Mouse (Mus musculus): ENCODE measurements around the gene Vmn1r223. TPM values are rescaled to one million over a fixed set of nuclear protein-coding genes. Genes with fewer than 3 reads are reported as not detected.

Vmn1r223 gene
- polyA plus RNA-seq, 1 experiment from 2014 or later = not detected

GRCm38 (mm10) chr13:23299999-23300341 lies 53.0 kb downstream of the Vmn1r223 start:
- Histone ChIP-seq H3K4me2 (ENCODE audit: low read length) (peak overlapping the region; percentile 78), H3K4me3 (ENCODE audit: low read depth, low read length) (peak overlapping the region; percentile 48), H3K27ac (ENCODE audit: low read length) (no peak overlapping the region), H3K36me3 (ENCODE audit: control insufficient read depth, insufficient read depth, low read length) (no peaks in the 10 kb centered on the region), H3K27me3 (ENCODE audit: control insufficient read depth, insufficient read depth, low read depth, low read length) (peaks cover 16% of the 10 kb centered on the region), H3K9me3 (replicated peaks; ENCODE audit: control insufficient read depth, low read length, poor library complexity, severe bottlenecking) (no peaks in the 10 kb centered on the region), H3K4me1 (ENCODE audit: control insufficient read depth, insufficient read depth, low read length) (peaks cover 3% of the 10 kb centered on the region), H3K9ac (ENCODE audit: low read depth, low read length) (peak overlapping the region; percentile 51)
- ATAC-seq = peak; percentile 63; the same call in 1 of the 2 replicates
- 2% methylated on average over 13 of the region's 13 CpGs for WGBS

Other genes starting within 250 kb of the Vmn1r223 start
- not detected in 2 replicates for gene Vmn1r213, start 239.5 kb upstream of the Vmn1r223 start, polyA plus RNA-seq (2015; fragmentation: Nextera tagmentation; extraction: Ambion mirVana)
- gene Vmn1r214, start 216.7 kb upstream of the Vmn1r223 start, polyA plus RNA-seq (2015; fragmentation: Nextera tagmentation; extraction: Ambion mirVana) = not detected in 2 replicates
- gene Vmn1r215, start 179.1 kb upstream of the Vmn1r223 start, polyA plus RNA-seq (2015; fragmentation: Nextera tagmentation; extraction: Ambion mirVana) = not detected in 2 replicates
- gene Vmn1r217, start 128.9 kb upstream of the Vmn1r223 start, polyA plus RNA-seq (2015; fragmentation: Nextera tagmentation; extraction: Ambion mirVana) = not detected in 2 replicates
- not detected in 2 replicates for gene Vmn1r218, start 114.0 kb upstream of the Vmn1r223 start, polyA plus RNA-seq (2015; fragmentation: Nextera tagmentation; extraction: Ambion mirVana)
- gene Vmn1r219, start 87.8 kb upstream of the Vmn1r223 start, polyA plus RNA-seq (2015; fragmentation: Nextera tagmentation; extraction: Ambion mirVana) = not detected in 2 replicates
- not detected in 2 replicates for gene Vmn1r220, start 59.2 kb upstream of the Vmn1r223 start, polyA plus RNA-seq (2015; fragmentation: Nextera tagmentation; extraction: Ambion mirVana)
- gene Vmn1r221, start 33.0 kb upstream of the Vmn1r223 start, polyA plus RNA-seq (2015; fragmentation: Nextera tagmentation; extraction: Ambion mirVana) = not detected in 2 replicates
- gene Vmn1r222, start 11.2 kb upstream of the Vmn1r223 start, polyA plus RNA-seq (2015; fragmentation: Nextera tagmentation; extraction: Ambion mirVana) = not detected in 2 replicates
- gene Zfp322a, start 122.1 kb downstream of the Vmn1r223 start, polyA plus RNA-seq (2015; fragmentation: Nextera tagmentation; extraction: Ambion mirVana) = 55.5 and 57.4 TPM in 2 replicates
- 9.1 and 11.0 TPM in 2 replicates for gene Abt1, start 176.7 kb downstream of the Vmn1r223 start, polyA plus RNA-seq (2015; fragmentation: Nextera tagmentation; extraction: Ambion mirVana)
- gene Btn1a1, start 218.8 kb downstream of the Vmn1r223 start, polyA plus RNA-seq (2015; fragmentation: Nextera tagmentation; extraction: Ambion mirVana) = 0.10 and 0.31 TPM in 2 replicates
- 0.15 TPM in 1 of 2 replicates, not detected in the other for gene Btn2a2, start 241.7 kb downstream of the Vmn1r223 start, polyA plus RNA-seq (2015; fragmentation: Nextera tagmentation; extraction: Ambion mirVana)

All from midbrain, embryonic 16.5 days (tissue).